Mouse (Mus musculus) midbrain, embryonic 16.5 days (tissue): ENCODE data around the gene Mrfap1. TPM values are rescaled to one million over a fixed set of nuclear protein-coding genes. Genes with fewer than 3 reads are reported as not detected.
A peak's percentile ranks its signal among the peaks of the same experiment; 100 is the strongest.

ENCODE experiments used
- ATAC-seq: fragments of 200-750 bp; cut with Nextera tagmentation; 2 replicates; pipeline ENCODE4 v1.8.0; 2017; ENCODE audit warnings: moderate TSS enrichment
- H3K27ac ChIP-seq: fragments of 300-500 bp; sonication (generic); 2 replicates; pipeline ENCODE4 v1.5.1; 2014; ENCODE audit warnings: mild to moderate bottlenecking, low read length, mixed read lengths
- H3K27me3 ChIP-seq: fragments of 300-500 bp; sonication (generic); 2 replicates; pipeline ENCODE4 v1.6.1; 2014; ENCODE audit warnings: low read depth, low read length, mixed read lengths; ENCODE audit not compliant: control insufficient read depth, insufficient read depth
- H3K36me3 ChIP-seq: fragments of 300-500 bp; sonication (generic); 2 replicates; pipeline ENCODE4 v1.6.1; 2014; ENCODE audit warnings: mild to moderate bottlenecking, low read length, moderate library complexity, mixed read lengths; ENCODE audit not compliant: control insufficient read depth, insufficient read depth
- H3K4me1 ChIP-seq: fragments of 300-500 bp; sonication (generic); 2 replicates; pipeline ENCODE4 v1.6.1; 2014; ENCODE audit warnings: mild to moderate bottlenecking, low read length, mixed read lengths; ENCODE audit not compliant: control insufficient read depth, insufficient read depth
- H3K4me2 ChIP-seq: fragments of 300-500 bp; sonication (generic); 2 replicates; pipeline ENCODE4 v1.6.1; 2014; ENCODE audit warnings: mild to moderate bottlenecking, low read length, mixed read lengths
- H3K4me3 ChIP-seq: fragments of 300-500 bp; sonication (generic); 2 replicates; pipeline ENCODE4 v1.5.1; 2014; ENCODE audit warnings: low read depth, mild to moderate bottlenecking, low read length, moderate library complexity, mixed read lengths
- H3K9ac ChIP-seq: fragments of 300-500 bp; sonication (generic); 2 replicates; pipeline ENCODE4 v1.6.1; 2014; ENCODE audit warnings: low read depth, low read length, mixed read lengths
- H3K9me3 ChIP-seq: fragments of 300-500 bp; sonication (generic); replicated peaks from 2 replicates; pipeline ENCODE4 v1.6.1; 2014; ENCODE audit warnings: mild to moderate bottlenecking, low read length, mixed read lengths; ENCODE audit not compliant: control insufficient read depth, poor library complexity, severe bottlenecking
- WGBS: fragments of 180-500 bp; shearing (Covaris S2); extraction: QIAGEN DNeasy Blood & Tissue Kit; methylation state at CpG from one replicate; pipeline ENCODE4 v1.1.7; 2014; 5-methylcytosine and 5-hydroxymethylcytosine counted together
- polyA plus RNA-seq: library from polyadenylated mRNA; unstranded; fragments of >200 nt; fragmentation: Nextera tagmentation; extraction: Ambion mirVana; gene quantifications from 2 replicates; pipeline ENCODE4 v1.2.1, GENCODE M21; 2015

Mrfap1 gene
- polyA plus RNA-seq, 1 experiment from 2014 or later, result 289 TPM

DNA sequence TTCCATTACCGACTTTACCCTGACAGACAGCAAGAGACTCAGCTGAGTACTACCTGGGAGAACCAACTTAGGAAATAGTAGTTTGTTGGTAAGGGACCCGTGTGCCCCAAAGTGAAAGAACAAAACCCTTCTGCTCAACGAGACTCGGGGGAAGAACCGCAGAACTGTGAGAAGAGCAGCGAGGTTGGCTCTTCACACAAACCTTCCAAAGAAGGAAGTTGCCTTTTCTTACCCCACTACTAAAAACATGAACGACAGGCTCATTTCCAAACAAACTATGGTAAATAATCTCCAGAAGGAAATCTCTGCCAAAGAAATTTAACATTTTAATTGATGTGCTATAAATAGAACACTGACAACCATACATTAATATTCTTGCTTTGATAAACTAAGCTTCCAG is 49.5 kb downstream of the Mrfap1 start:
- 90% methylated on average over 7 of the region's 7 CpGs for WGBS
- peaks cover 16% of the 10 kb centered on the region for H3K4me1 ChIP-seq
- ATAC-seq, result no peak
- 0 out of 2 replicates have a peak, but pooled peaks cover 2% of the 10 kb centered on the region for H3K36me3 ChIP-seq
- no peak overlapping the region for H3K27ac ChIP-seq
- no peaks in the 10 kb centered on the region for H3K9me3 ChIP-seq
- peak overlapping the region; percentile 99; the same call in 1 of the 2 replicates for H3K4me3 ChIP-seq
- H3K9ac ChIP-seq, result no peak overlapping the region
- H3K27me3 ChIP-seq, result no peaks in the 10 kb centered on the region
- H3K4me2 ChIP-seq, result peak overlapping the region; percentile 99

Other genes starting within 250 kb of the Mrfap1 start
- 74.6 and 76.1 TPM in 2 replicates for gene Tbc1d14, start 203.5 kb downstream of the Mrfap1 start, polyA plus RNA-seq
- gene D5Ertd579e, start 100.7 kb downstream of the Mrfap1 start, polyA plus RNA-seq, result 40.6 and 43.5 TPM in 2 replicates
- gene Bloc1s4, start 48.1 kb downstream of the Mrfap1 start, polyA plus RNA-seq, result 29.0 and 29.3 TPM in 2 replicates
- 11.5 and 11.6 TPM in 2 replicates for gene Man2b2, start 33.9 kb upstream of the Mrfap1 start, polyA plus RNA-seq
- 56.8 and 61.1 TPM in 2 replicates for gene Ppp2r2c, start 71.7 kb upstream of the Mrfap1 start, polyA plus RNA-seq
- gene Wfs1, start 192.4 kb upstream of the Mrfap1 start, polyA plus RNA-seq, result 10.3 and 11.1 TPM in 2 replicates